Mouse (Mus musculus): ENCODE data around the gene Card6. TPM values are rescaled to one million over a fixed set of nuclear protein-coding genes. Genes with fewer than 3 reads are reported as not detected.

Gene Card6
- total RNA-seq, 4 experiments from 2014 or later = 2.7 to 6.0 (median 5.3) TPM

DNA sequence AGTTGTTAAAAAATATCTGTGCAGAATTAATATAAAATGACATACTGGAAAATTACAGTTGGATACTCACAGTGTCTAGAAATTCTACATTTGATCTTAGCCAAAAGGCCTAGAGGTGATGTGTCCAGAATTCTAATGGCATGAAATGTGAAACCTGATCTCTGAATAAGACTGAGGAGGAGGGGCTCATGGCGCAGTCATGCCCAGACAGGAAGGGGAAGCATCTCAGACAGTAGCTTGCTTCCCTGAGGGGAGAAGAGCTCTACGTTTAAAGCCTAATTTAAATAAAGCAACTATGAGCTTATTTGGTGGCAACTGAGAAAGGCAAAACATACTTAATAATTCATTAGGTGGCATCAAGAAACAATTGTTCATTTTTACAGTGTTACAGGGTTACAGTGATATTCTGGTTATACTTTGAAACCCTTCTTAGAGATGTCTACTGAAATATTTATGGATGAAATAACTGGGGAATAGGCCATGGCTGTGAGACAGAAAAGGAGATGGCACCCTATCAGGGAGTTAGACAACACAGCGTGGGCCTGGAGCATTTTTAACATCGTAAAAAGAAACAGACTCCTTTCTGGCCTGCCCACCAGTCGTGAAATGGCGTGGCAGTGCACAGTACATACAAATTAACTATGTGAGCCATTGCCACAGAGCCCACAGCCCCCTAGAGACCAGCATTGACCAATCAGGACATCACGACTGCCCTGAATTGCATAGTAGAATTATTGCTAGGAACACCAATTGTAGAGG, 19.3 kb downstream of the Card6 start:
- no peak for DNase-seq (ENCODE audit: low spot score in 2 of 2)

- no peak for DNase-seq (ENCODE audit: low spot score in 2 of 2)
Observed at GRCm38 (mm10) chr15:5086162-5086561, 22.2 kb downstream of the Card6 start.

DNA sequence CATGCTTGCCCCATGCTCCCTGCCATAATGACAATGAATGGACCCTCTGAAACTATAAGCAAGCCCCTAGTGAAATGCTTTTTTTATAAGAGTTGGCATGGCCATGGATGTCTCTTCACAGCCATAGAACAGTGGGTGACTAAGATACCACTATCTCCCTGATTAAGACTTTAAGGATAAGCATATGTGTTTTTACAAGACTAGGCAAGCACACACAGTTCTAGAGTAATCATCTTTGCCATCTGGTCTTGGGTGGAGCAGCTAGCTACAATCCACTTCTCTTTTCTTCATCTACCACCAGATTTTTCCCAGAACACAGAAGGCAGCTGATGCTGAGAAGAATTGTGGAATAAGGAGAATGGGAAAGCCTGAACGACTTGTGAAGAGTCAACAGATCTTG, 27.1 kb downstream of the Card6 start:
- DNase-seq (ENCODE audit: low spot score in 2 of 2) = peak in 1 of 2 experiments; percentile 12

DNA sequence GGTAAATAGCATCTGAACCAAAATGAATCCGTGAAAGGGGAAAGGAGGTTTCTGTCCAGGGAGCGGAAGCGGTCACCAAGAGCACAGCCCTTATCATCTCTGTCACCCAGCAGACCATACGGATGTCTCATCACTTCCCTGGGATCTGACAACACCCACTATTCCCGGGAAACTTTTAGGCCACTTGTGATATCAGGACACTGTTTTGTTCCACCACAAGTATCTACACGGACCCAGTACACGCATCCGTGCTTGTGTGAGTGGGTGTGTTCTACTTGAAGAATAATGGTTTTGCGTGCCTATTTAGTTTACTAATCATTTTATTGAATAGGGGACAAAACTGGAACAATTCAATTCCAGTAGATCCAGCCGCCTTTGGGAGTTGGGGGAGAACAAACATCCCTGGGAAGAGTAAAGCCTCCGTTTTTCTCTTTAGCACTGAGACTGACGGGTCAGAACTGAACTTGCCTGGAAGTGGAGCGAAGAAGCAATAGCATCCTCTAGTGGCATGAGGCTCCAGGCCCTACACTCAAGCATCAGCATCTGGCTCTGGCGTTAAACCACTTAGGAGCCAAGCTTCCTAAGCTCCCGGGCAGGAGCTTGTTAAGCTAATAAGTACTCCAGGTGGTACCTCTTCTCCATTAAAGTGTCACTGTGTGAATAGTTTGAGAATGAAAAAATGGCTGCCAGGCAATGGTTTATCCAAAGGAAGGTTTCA, 39.4 kb downstream of the Card6 start:
- peak; percentile 39 to 65 for DNase-seq (ENCODE audit: low spot score in 2 of 2)

DNA sequence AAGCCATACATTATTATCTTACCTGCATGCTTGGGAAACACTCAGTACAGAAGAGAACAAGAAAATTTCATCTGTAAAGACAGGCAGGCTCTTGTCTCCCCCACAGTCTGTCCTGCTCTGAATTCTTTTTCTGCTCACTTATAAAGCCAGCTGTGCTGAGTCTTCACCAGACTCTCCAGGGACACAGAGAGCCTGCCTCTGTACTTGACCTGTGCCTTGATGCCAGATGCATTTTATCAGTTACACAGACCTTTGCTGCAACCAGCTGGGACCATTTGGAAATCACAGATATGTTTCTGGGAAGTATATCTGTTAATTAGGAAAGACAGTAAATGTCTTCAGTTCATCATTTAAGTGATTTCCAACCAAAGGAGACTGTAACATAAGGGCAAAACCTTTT, 44.7 kb downstream of the Card6 start, which contains the start of gene C7:
Gene C7 (minus strand): TSS at position 106 of the 400 bp plus-strand sequence.
- DNase-seq (ENCODE audit: low spot score in 2 of 2) = no peak

Other genes with a start within 250 kb of the Card6 start
- gene Mroh2b, start 209.8 kb downstream of the Card6 start, total RNA-seq (2022) = not detected
- under 1 TPM; 0.14 to 0.39 (median 0.36) TPM for gene C7, start 44.8 kb downstream of the Card6 start, total RNA-seq (2022)
- gene Rpl37, start 8.1 kb upstream of the Card6 start, total RNA-seq (2022) = 100 to 1,000 TPM; 305 to 338 (median 326) TPM
- gene Prkaa1, start 35.3 kb upstream of the Card6 start, total RNA-seq (2022) = 10 to 100 TPM; 24.6 to 25.5 (median 24.8) TPM
- gene Ttc33, start 77.0 kb upstream of the Card6 start, total RNA-seq (2022) = 10 to 100 TPM; 75.5 to 85.2 (median 82.2) TPM
- 1 to 10 TPM in 3 of 4 experiments, under 1 TPM in 1; 0.64 to 1.6 (median 1.2) TPM for gene Ptger4, start 135.6 kb upstream of the Card6 start, total RNA-seq (2022)

Data from layer of hippocampus, adult 8-10 months (tissue).